Comparison of ENCODE assay signal across 21 mouse cellular contexts in genomic region chr6:118980265-118980664, GRCm38 (mm10).
A peak's percentile ranks its signal among the peaks of the same experiment; 100 is the strongest.
DNase-seq lines count a peak whose midpoint lies in the region; ATAC-seq and TF ChIP-seq lines count a peak whose summit lies in the region.
"Had no signal": no experiment of that assay in that cellular context is flagged by ENCODE, and none has a peak within 500 bp of the region (broad histone marks: within the 10 kb centered on the region; RNA-seq: fewer than 3 reads in every experiment).

No protein-coding gene starts in this region.

- no peak for ATAC-seq in forebrain, embryonic 15.5 days (replicated peaks)
- ATAC-seq in forebrain, embryonic 11.5 days (replicated peaks; ENCODE audit: low FRiP score) = no peak
- ATAC-seq in lung, postnatal 0 days = no peak
- ATAC-seq in activated CD4-positive, CD25-positive, alpha-beta regulatory T cell, adult 4 months = no peak
- ATAC-seq: intestine, postnatal 0 days; midbrain, embryonic 15.5 days had no signal

- intact Hi-C loops in heart, postnatal 14 days (cut with DNase I) = no loop called here

- no peak overlapping the region for H3K4me2 ChIP-seq in forebrain, embryonic 15.5 days (replicated peaks)
- no peak overlapping the region for H3K4me2 ChIP-seq in forebrain, embryonic 11.5 days (ENCODE audit: low read depth, low read length, severe bottlenecking)
- H3K4me2 ChIP-seq in lung, postnatal 0 days (replicated peaks; ENCODE audit: low read depth, low read length) = no peak overlapping the region
- H3K4me2 ChIP-seq: hindbrain, embryonic 14.5 days; midbrain, embryonic 15.5 days had no signal

- H3K27ac ChIP-seq in forebrain, embryonic 15.5 days (replicated peaks) = peak overlapping the region; percentile 54; the same call in 1 of the 2 replicates
- no peak overlapping the region for H3K27ac ChIP-seq in forebrain, embryonic 11.5 days (ENCODE audit: low read depth, low read length)
- H3K27ac ChIP-seq in lung, postnatal 0 days (ENCODE audit: low read length) = no peak overlapping the region
- H3K27ac ChIP-seq: heart, embryonic 10.5 days; hindbrain, embryonic 14.5 days; liver, embryonic 14.5 days; midbrain, embryonic 15.5 days had no signal

- TF ChIP-seq EP300 in lung, postnatal 0 days (IDR thresholded peaks at IDR 0.05) = no peak

- peaks cover 48% of the 10 kb centered on the region for H3K4me1 ChIP-seq in forebrain, embryonic 15.5 days
- peaks cover 9% of the 10 kb centered on the region for H3K4me1 ChIP-seq in forebrain, embryonic 11.5 days (replicated peaks; ENCODE audit: control insufficient read depth, insufficient read depth, low read length)
- H3K4me1 ChIP-seq in lung, postnatal 0 days (ENCODE audit: insufficient read depth, low read depth, low read length) = peaks cover 14% of the 10 kb centered on the region; the same call in 1 of the 2 replicates
- H3K4me1 ChIP-seq in lung, adult 2 months (ENCODE audit: control insufficient read depth, insufficient read depth, low read length) = peaks cover 10% of the 10 kb centered on the region

- TF ChIP-seq POLR2A in lung, adult 2 months (IDR thresholded peaks at IDR 0.05; ENCODE audit: borderline replicate concordance, extremely low read depth, low read depth, low read length) = no peak

- no peaks in the 10 kb centered on the region for H3K36me3 ChIP-seq in forebrain, embryonic 15.5 days
- H3K36me3 ChIP-seq in forebrain, embryonic 11.5 days (ENCODE audit: control insufficient read depth, insufficient read depth, low read length) = no peaks in the 10 kb centered on the region
- no peaks in the 10 kb centered on the region for H3K36me3 ChIP-seq in lung, postnatal 0 days (ENCODE audit: insufficient read depth, low read length)
- H3K36me3 ChIP-seq: heart, embryonic 10.5 days; midbrain, embryonic 15.5 days had no signal

- no peak overlapping the region for H3K4me3 ChIP-seq in forebrain, embryonic 15.5 days
- H3K4me3 ChIP-seq in forebrain, embryonic 11.5 days (ENCODE audit: low read depth, low read length) = no peak overlapping the region
- no peak overlapping the region for H3K4me3 ChIP-seq in lung, postnatal 0 days (ENCODE audit: low read depth, low read length)
- no peak overlapping the region for H3K4me3 ChIP-seq in lung, adult 2 months (replicated peaks; ENCODE audit: extremely low read depth, low read depth, low read length)
- H3K4me3 ChIP-seq: heart, embryonic 10.5 days; megakaryocyte, embryonic 14.5 days; midbrain, embryonic 15.5 days had no signal

- no peaks in the 10 kb centered on the region for H3K9me3 ChIP-seq in forebrain, embryonic 15.5 days
- H3K9me3 ChIP-seq in forebrain, embryonic 11.5 days (ENCODE audit: control insufficient read depth, low read length) = no peaks in the 10 kb centered on the region
- no peaks in the 10 kb centered on the region for H3K9me3 ChIP-seq in lung, postnatal 0 days (ENCODE audit: low read length)
- H3K9me3 ChIP-seq: heart, embryonic 10.5 days; megakaryocyte, embryonic 14.5 days; midbrain, embryonic 15.5 days had no signal

- no peaks in the 10 kb centered on the region for H3K27me3 ChIP-seq in forebrain, embryonic 15.5 days
- H3K27me3 ChIP-seq in forebrain, embryonic 11.5 days (ENCODE audit: control insufficient read depth, insufficient read depth, low read length) = no peaks in the 10 kb centered on the region
- H3K27me3 ChIP-seq in lung, postnatal 0 days (replicated peaks; ENCODE audit: insufficient read depth, low read length) = no peaks in the 10 kb centered on the region
- H3K27me3 ChIP-seq: midbrain, embryonic 15.5 days had no signal

- no peak for DNase-seq in forebrain, embryonic 11.5 days (ENCODE audit: low spot score)
- DNase-seq in lung, postnatal 0 days (ENCODE audit: low spot score) = peak; percentile 73
- no peak for DNase-seq in lung, adult 2 months
- peak; percentile 20 for DNase-seq in hindlimb bud, embryonic 11.5 days (ENCODE audit: extremely low spot score, low read depth, low spot score)
- DNase-seq in lung, postnatal 36 days = peak; percentile 38
- DNase-seq in heart, postnatal 14 days = no peak
- DNase-seq: adrenal gland, adult 2 months; cerebellum, adult 11 months; cerebellum, postnatal 25 days; gastrocnemius, postnatal 36 days; heart, postnatal 10 days; kidney, postnatal 10 days; right cerebral cortex, postnatal 25 days had no signal

- WGBS in forebrain, embryonic 15.5 days = 63% methylated on average over 12 of the region's 12 CpGs
- 89% methylated on average over 12 of the region's 12 CpGs for WGBS in forebrain, embryonic 11.5 days
- WGBS in lung, postnatal 0 days = 46% methylated on average over 12 of the region's 12 CpGs
- 64% methylated on average over 12 of the region's 12 CpGs for WGBS in lung, adult 2 months

- no peak overlapping the region for H3K9ac ChIP-seq in forebrain, embryonic 15.5 days (replicated peaks)
- H3K9ac ChIP-seq in forebrain, embryonic 11.5 days (ENCODE audit: low read length) = no peak overlapping the region
- no peak overlapping the region for H3K9ac ChIP-seq in lung, postnatal 0 days (replicated peaks; ENCODE audit: low read depth)
- H3K9ac ChIP-seq: hindbrain, embryonic 14.5 days; liver, embryonic 14.5 days; midbrain, embryonic 15.5 days had no signal

- no peak for TF ChIP-seq CTCF in lung, postnatal 0 days (IDR thresholded peaks at IDR 0.05)
- no peak for TF ChIP-seq CTCF in lung, adult 2 months (IDR thresholded peaks at IDR 0.05; ENCODE audit: insufficient read depth, low read length)

Comparison
In these comparisons a context has a peak if more than half of its experiments do, and no peak if none do; other contexts are left out.
1. DNase-seq: peak in lung, postnatal 0 days (single experiment), hindlimb bud, embryonic 11.5 days (single experiment) and lung, postnatal 36 days (single experiment); none in forebrain, embryonic 11.5 days (single experiment), lung, adult 2 months (single experiment) and heart, postnatal 14 days (0 of 2).